Mouse (Mus musculus) spleen, postnatal 36 days (tissue): Measurements from ENCODE around the gene 2200002D01Rik.
A peak's percentile ranks its signal among the peaks of the same experiment; 100 is the strongest.

ENCODE experiments used
- DNase-seq, 2 experiments: peaks; one replicate each; pipeline ENCODE4 v3.0.0; 2022; ENCODE audit warnings: low spot score in 2 of 2, mixed read lengths in 1 of 2

Gene 2200002D01Rik

GRCm38 (mm10) chr7:29279924-29280323 lies 31.7 kb upstream of the 2200002D01Rik start:
- DNase-seq: no peak

- no peak for DNase-seq
These were observed 31.0 kb upstream of the 2200002D01Rik start for GRCm38 (mm10) chr7:29279261-29279660.

DNA sequence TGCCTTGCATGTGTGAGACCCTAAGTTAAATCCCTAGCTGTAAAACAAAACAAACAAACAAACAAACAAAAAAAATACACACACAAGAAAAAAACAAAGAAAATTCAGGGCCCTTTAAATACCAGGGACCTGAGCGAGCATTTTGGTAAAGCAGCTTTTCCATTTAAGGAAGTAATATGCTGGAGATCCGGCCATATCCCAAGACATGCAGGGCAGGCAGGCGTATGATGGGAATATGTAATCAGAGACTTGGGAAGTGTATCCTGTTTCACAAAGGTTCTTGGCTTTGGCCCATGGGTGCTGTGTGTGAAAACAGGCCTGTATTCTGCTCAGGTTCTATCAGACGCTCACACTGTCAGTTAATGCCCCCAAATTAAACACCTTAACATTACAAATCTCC lies 29.2 kb upstream of the 2200002D01Rik start:
- DNase-seq: no peak

- DNase-seq: no peak
These were observed 28.4 kb upstream of the 2200002D01Rik start for GRCm38 (mm10) chr7:29276715-29277114.

- DNase-seq: no peak
These were observed 23.6 kb upstream of the 2200002D01Rik start for GRCm38 (mm10) chr7:29271687-29272465.

DNA sequence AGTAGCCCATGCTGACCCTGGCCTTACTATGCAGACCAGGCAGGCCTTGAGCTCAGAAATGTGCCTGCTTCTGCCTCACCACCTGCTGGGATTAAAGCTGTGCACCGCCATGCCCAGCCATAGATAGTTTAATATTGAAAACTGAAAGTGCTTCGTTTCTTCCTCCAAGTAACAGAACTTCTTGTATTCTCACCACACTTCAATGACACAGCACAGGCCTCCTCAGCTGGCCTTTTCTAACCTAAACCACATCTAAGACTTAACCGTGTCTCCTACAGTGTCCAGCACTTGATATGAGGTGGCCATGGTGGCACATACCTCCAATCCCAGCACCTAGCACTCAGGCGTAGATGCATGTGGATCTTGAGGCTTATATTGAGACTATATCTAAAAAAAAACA lies 22.2 kb upstream of the 2200002D01Rik start:
- DNase-seq: no peak

- DNase-seq: no peak
These were observed 18.7 kb upstream of the 2200002D01Rik start for GRCm38 (mm10) chr7:29266931-29267330.

DNA sequence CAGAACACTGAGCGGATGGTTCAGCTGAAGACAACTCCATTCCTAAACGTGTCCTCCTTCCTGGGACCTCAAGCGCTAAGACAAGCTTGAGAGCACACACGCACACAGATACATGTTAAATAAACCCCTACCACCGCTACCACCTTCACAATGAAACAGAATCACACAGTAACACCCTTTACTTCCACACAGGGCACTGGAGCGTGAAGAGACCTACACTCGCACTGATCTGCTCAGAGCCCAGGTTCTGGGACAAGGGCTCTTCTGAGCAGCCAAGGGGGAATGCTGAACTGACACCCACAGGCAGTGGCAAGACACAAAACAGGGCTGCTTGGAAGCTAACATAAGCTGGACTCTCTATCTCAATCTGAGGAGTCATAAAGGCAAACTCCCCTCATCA lies 17.4 kb upstream of the 2200002D01Rik start:
- DNase-seq: no peak

DNA sequence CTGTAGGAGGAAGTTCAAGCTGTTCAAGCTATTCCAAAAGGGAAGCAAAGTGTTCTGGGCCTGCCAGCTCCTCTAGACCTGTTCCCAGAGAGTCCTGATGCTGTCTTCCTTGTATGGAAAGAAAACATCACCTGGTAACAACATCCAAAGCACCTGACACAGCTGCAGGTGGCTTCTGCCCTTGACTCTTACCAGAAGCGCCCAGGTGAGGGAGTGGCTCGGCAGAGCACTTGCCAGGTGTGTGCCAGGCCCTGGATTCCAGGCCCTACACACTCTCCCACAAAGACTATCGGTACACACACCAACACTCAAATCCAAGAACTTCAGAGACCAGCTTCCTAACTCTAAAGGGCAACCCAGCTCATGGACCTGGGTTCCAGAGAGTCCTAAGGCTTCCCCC lies 15.6 kb upstream of the 2200002D01Rik start:
- no peak for DNase-seq

GRCm38 (mm10) chr7:29262151-29262550 lies 13.9 kb upstream of the 2200002D01Rik start:
- DNase-seq: no peak

- DNase-seq: no peak
These were observed 11.8 kb upstream of the 2200002D01Rik start for GRCm38 (mm10) chr7:29259781-29260730.

DNA sequence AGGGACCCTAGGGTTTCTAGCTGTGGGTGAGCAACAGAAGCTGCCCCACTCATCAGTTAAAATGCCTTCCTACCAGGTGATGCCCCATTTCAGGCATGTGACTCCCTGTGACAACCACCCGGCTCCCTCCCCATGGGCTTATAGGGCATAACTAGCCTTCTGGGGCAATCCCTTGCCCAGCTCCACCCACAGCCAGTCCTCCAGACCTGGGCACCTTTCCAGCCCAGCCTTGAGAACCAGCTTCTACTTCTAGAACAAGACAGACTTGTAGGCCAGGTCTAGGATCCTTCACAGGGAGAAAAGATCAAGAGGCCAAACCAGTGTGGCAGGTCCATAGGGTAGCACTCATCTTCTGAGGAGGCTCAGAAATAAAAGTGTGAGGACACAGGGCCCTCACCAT lies 9.1 kb upstream of the 2200002D01Rik start:
- DNase-seq: no peak

- no peak for DNase-seq
These were observed 7.6 kb upstream of the 2200002D01Rik start for GRCm38 (mm10) chr7:29255875-29256274.

- no peak for DNase-seq
These were observed 5.6 kb upstream of the 2200002D01Rik start for GRCm38 (mm10) chr7:29253842-29254241.

- no peak for DNase-seq
These were observed 2.9 kb upstream of the 2200002D01Rik start for GRCm38 (mm10) chr7:29251166-29251565.

- DNase-seq: no peak
These were observed 560 bp downstream of the 2200002D01Rik start for GRCm38 (mm10) chr7:29247706-29248105.

DNA sequence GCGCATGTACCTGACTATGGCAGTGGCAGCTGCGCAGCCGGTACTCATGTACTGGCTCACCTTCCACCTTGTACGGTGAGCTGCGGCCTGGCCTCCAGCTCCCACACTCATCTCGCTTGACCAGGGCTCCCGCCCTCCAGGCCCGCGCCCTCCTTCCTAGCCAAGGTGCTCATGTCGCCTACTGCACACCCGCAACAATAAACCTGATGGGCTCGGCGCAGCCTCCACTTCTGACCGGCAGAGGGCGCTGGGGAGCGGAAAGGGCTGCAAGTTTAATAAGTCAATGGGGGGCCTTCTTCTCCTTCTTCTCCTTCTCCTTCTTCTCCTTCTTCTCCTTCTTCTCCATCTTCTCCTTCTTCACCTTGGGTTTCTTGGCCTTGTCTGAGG lies 959 bp downstream of the 2200002D01Rik start:
- peak; percentile 63 to 69 for DNase-seq

DNA sequence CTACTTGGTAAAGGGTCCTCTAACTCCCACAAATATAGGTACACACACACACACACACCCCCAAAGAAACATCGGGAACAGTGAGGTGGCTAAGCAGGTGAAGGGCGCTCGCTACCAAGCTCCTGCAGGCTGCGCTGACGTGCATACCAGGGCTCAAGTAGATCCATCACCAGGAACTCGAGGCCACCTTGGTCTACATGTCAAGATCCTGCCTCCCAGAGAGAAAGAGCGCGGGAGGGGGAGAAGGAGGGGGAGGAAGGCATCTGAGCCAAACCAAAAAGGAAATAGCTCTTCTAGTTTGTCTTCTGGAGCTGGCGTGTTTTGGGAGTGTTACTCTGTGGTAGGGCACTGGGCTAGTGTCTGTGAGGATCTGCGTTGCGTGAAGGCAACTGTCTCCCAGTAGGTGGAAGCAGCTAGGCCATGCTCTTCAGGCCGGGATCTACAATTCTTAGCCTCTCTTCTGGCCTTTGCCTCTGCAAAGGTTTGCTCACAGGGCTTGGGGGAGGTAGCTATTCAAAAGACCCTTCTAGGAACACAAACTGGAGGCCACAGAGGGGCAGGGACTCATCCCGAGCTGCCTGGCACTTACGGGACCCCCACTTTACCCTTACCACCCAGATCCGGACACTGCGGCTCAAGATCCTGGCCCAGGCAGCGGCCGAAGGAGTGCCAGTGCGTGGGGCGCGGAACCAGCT lies 1.5 kb downstream of the 2200002D01Rik start:
- DNase-seq: no peak

- no peak for DNase-seq
These were observed 2.3 kb downstream of the 2200002D01Rik start for GRCm38 (mm10) chr7:29246015-29246414.

DNA sequence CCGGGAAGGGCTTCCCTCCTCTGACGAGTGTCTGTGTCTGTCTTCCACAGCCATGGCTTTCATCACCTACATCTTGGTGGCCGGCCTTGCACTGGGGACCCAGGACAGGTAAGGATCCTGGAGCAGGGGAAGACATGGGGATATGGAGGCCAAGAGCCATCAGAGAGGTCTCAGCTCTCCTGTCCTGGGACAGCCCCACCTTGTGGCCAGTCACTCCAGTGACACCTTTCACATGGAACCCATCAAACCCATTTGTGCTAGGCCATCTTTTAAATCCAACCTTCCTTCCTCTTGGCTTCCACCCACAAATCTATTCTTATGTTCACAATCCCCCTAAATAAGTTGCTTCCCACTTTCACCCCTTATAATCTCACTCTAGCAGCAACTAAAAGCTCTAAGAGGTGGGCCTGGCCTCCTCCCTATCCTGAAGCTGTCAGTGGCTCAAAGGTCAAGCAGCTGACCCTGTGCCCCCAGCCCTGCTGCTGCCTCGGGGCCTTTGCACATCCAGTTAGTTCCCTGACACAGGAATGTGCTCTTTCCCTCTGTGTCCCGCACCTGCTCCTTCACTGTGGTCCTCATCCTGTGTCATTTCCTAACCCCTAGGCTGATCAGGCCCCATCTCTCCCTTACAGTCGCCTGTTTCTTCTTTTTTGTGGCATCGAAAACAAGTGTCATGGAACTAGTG lies 3.4 kb downstream of the 2200002D01Rik start:
- no peak for DNase-seq
